Mouse (Mus musculus): ENCODE results near the gene Gjb4. TPM values are rescaled to one million over a fixed set of nuclear protein-coding genes. Genes with fewer than 3 reads are reported as not detected.

Gjb4 gene
- 0.39 and 0.43 TPM in 2 replicates for polyA plus RNA-seq (2015; fragmentation: Nextera tagmentation; extraction: Ambion mirVana)

DNA sequence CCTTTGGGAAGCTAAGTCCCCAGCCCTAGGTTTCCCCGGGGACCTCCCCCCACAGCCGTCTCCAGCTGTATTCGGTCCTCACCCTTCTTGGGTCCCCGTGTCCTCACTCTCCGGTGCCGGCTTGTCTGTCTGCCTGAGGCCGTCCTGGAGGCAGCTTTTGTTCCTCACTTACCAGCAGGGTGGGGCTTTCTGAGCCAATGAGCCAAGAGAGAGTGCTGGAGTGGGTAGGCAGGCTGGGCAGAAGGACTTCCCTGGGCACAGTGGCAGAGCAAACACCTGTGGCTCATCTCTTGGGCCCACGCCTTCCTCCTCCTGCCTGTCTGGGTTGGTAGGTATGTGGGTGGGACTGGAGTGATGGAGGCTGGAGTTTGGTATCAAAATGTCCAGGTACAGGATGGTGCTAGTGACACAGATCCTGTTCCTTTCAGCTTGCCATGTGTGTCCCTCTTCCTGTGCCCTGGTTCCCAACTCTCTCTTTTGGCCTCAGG lies at the start of gene Gjb4:
Gene Gjb4 (minus strand): TSS at position 131 of the 488 bp plus-strand sequence.

DNA sequence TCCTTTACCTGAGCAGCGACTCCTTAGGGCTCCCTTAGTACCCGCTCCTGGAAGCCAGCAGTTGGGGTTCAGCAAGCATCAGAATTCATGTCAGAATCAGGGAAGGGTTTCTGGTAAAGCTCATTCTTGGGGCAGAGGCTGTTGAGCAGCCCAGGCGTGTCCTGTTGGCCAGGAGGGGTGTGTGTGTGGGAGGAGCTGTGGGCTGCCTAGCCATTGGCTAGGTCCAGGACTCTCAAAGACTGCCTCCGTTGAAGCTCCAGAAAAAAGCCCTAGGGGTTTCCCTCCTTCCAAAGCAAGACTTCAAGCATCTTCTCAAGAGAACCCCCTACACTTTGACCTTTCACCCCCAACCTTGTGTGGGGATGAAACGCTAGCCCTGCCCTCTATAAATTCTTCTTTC lies 4.1 kb upstream of the Gjb4 start, which contains the start of gene Gjb5:
Gene Gjb5 (minus strand): TSS at position 164 of the 400 bp plus-strand sequence.

DNA sequence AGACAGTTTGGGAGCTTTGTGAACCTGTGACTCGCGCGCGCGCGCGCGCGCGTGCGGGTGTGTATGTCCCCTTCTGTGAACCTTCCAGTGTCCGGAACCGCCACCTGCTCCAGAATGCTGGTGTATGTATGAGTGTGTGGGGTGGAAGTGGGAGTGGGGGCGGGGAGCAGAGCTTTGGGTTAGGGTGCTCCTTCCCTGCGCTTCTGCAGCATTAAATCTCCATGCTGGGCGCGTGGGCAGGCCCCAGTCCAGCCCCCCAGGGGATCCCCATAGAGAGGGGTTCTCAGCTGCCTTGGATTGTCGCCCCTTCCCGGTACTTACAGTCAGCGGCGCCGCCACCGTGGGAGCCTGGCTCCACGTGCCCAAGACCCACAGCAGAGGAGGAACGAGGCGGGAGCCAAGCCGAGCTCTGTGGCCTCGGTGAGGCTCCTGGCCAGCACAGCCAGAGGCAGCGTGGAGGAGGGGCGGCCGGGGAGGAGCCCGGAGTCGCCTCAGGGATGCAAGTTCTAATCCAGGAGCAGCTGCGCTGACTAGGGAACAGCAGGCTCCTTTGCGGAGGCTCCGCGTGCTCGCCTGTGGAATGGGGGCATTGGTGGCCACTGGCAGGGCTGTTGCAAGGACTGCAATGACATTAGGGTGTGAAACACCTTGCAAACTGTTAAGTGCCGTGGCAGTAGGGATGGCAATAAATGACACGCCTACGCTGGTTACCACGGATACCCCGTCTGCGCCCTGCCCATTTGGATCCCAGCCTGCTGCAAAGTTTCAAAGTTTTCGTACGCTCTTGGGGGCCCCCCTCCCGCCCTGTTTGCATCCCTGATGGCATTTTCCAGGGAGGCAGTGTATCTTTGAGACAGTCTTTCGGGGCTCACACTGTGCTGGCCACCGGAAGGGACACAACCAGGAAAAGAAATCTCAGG lies 23.4 kb downstream of the Gjb4 start, which contains the start of gene Gjb3:
Gene Gjb3 (minus strand): TSS at position 664 of the 920 bp plus-strand sequence.

DNA sequence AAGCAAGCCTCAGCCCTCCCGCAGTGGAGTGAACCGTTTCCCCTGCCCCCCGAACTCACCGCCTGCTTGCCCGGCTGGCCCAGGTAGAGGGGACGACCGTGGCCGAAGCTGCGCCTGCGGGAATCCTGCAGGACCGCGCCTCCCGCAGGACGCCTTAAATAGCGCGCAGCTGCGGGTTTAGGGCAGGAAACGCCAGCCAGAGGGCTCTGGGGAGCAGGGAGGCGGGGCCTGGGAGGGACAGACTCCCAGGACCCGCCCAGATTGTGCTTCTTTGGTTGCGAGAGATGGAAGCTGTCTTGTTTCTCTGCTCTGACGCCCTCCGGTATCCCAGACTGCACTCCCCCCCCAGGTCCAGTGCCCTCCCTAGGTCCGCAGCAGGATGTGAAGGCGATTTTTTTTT lies 40.0 kb downstream of the Gjb4 start, which contains the start of gene Gja4:
Gene Gja4 (minus strand): TSS at position 179 of the 400 bp plus-strand sequence.

Other genes with a start within 250 kb of the Gjb4 start
- gene Tmem35b, start 230.4 kb downstream of the Gjb4 start, polyA plus RNA-seq (2015; fragmentation: Nextera tagmentation; extraction: Ambion mirVana) = 39.4 and 62.7 TPM in 2 replicates
- 6.5 and 7.5 TPM in 2 replicates for gene Dlgap3, start 184.9 kb downstream of the Gjb4 start, polyA plus RNA-seq (2015; fragmentation: Nextera tagmentation; extraction: Ambion mirVana)
- 58.9 and 65.1 TPM in 2 replicates for gene Smim12, start 110.3 kb downstream of the Gjb4 start, polyA plus RNA-seq (2015; fragmentation: Nextera tagmentation; extraction: Ambion mirVana)
- 7.7 and 11.4 TPM in 2 replicates for gene Gja4, start 40.0 kb downstream of the Gjb4 start, polyA plus RNA-seq (2015; fragmentation: Nextera tagmentation; extraction: Ambion mirVana)
- 0.38 and 0.55 TPM in 2 replicates for gene Gjb3, start 23.2 kb downstream of the Gjb4 start, polyA plus RNA-seq (2015; fragmentation: Nextera tagmentation; extraction: Ambion mirVana)
- 2.6 and 3.1 TPM in 2 replicates for gene Gjb5, start 4.1 kb upstream of the Gjb4 start, polyA plus RNA-seq (2015; fragmentation: Nextera tagmentation; extraction: Ambion mirVana)